Mouse (Mus musculus): Measurements from ENCODE around the gene Brd7.

Gene Brd7

GRCm38 (mm10) chr8:88283243-88284115 is 78.5 kb downstream of the Brd7 start:
- DNase-seq (ENCODE audit: low spot score) = no peak

DNA sequence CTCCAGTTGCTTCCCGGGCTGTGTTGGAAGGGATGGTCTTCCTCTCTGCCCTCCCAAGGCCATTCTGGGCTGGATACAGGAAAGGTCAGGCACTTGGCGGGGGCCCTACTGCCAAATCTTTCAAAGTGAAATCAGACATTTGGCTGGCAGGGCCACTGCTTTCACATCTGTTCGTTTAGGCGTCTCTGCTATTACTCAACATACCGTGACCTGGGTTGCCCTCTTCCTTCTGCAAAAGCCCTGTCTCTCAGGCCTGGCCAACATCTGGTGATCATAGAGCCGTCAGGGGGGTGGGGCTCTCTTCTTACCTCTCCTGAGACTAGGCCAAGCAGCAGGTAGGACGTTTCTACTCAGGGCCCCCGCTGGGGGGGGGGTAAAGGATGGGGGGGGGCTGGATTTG is 79.3 kb downstream of the Brd7 start:
- DNase-seq (ENCODE audit: low spot score) = peak; percentile 82

All from embryo, embryonic 10.5 days (tissue).